Mouse (Mus musculus) embryonic facial prominence, embryonic 12.5 days (tissue): ENCODE data around the gene Lss. TPM values are rescaled to one million over a fixed set of nuclear protein-coding genes. Genes with fewer than 3 reads are reported as not detected.

Source experiments
- ATAC-seq: fragments of 200-750 bp; cut with Nextera tagmentation; 2 replicates; pipeline ENCODE4 v1.8.0; 2017; ENCODE audit not compliant: insufficient number of reproducible peaks, insufficient read depth, low FRiP score, low TSS enrichment
- H3K27ac ChIP-seq: fragments of 300-500 bp; sonication (generic); 2 replicates; pipeline ENCODE4 v1.5.1; 2016; ENCODE audit warnings: mild to moderate bottlenecking
- H3K27me3 ChIP-seq: fragments of 300-500 bp; sonication (generic); 2 replicates; pipeline ENCODE4 v1.6.1; 2016; ENCODE audit warnings: mild to moderate bottlenecking, moderate library complexity
- H3K36me3 ChIP-seq: fragments of 300-500 bp; sonication (generic); 2 replicates; pipeline ENCODE4 v1.6.1; 2016; ENCODE audit warnings: mild to moderate bottlenecking
- H3K4me1 ChIP-seq: fragments of 300-500 bp; sonication (generic); 2 replicates; pipeline ENCODE4 v1.6.1; 2016
- H3K4me2 ChIP-seq: fragments of 300-500 bp; sonication (generic); replicated peaks from 2 replicates; pipeline ENCODE4 v1.6.1; 2016; ENCODE audit warnings: mild to moderate bottlenecking, moderate library complexity
- H3K4me3 ChIP-seq: fragments of 300-500 bp; sonication (generic); 2 replicates; pipeline ENCODE4 v1.5.1; 2016; ENCODE audit warnings: mild to moderate bottlenecking
- H3K9ac ChIP-seq: fragments of 300-500 bp; sonication (generic); 2 replicates; pipeline ENCODE4 v1.6.1; 2016; ENCODE audit warnings: mild to moderate bottlenecking, moderate library complexity
- H3K9me3 ChIP-seq: fragments of 300-500 bp; sonication (generic); 2 replicates; pipeline ENCODE4 v1.6.1; 2016; ENCODE audit warnings: mild to moderate bottlenecking, moderate library complexity
- WGBS: fragments of 180-500 bp; shearing (Covaris S2); methylation state at CpG from one replicate; pipeline ENCODE4 v1.1.7; 2016; 5-methylcytosine and 5-hydroxymethylcytosine counted together
- polyA plus RNA-seq: library from polyadenylated mRNA; unstranded; fragments of >200 nt; fragmentation: Nextera tagmentation; extraction: Ambion mirVana; gene quantifications from 2 replicates; pipeline ENCODE4 v1.2.1, GENCODE M21; 2016

The Lss gene
- 38.6 and 38.8 TPM in 2 replicates for polyA plus RNA-seq

DNA sequence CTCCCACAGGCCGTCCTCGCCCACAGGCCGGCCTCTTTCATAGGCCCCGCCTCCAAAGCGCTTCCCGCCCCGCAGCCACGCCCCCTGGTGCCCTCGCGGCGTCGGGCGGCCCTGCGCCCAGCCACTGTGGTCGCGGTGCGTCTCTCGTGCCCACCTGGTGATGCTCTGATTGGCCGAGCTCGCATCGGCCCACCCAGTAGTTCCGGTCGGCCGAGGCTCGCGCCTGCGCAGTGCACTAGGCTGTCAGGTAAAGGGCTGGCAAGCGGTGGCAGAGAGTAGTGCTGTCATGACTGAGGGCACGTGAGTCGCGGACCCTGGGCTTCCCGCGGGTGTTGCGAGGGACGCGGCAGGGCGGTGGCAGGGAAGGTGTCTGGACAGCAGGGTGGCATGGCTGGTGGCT is at the start of gene Lss:
Gene Lss, plus strand, starts transcription at position 214 of the 400 bp plus-strand sequence.
- Histone ChIP-seq H3K36me3 (peaks cover 28% of the 10 kb centered on the region), H3K27me3 (no peaks in the 10 kb centered on the region), H3K4me1 (peaks cover 10% of the 10 kb centered on the region; the same call in 1 of the 2 replicates), H3K9me3 (no peaks in the 10 kb centered on the region), H3K4me3 (peak within 1 kb of the TSS; percentile 71), H3K27ac (peak within 1 kb of the TSS; percentile 83), H3K4me2 (peak within 1 kb of the TSS; percentile 84), H3K9ac (peak within 1 kb of the TSS; percentile 68)
- under 1% methylated on average over 37 of the region's 37 CpGs for WGBS
- peak; percentile 99 for ATAC-seq

DNA sequence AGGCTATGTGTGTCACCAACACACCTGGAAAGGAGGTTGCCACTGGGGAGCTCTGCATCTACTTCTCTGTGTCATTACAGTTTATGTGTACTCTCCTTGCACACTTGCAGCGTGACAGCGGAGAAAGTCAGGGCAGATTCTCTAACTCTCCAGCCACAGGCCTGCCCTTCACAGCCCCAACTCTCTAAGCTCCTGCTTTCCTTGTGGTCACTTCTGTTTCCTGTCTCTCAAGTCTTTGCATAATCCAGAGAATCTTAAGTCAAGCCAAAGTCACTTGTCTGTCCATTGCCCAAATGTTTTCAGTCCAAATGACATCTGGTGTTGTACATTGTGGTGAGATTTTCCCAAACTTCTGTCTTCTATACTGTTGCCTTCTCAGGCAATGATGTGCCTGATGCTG is 45.1 kb upstream of the Lss start:
- Histone ChIP-seq H3K27ac (no peak overlapping the region), H3K4me2 (no peak overlapping the region), H3K4me1 (no peaks in the 10 kb centered on the region), H3K4me3 (no peak overlapping the region), H3K9ac (no peak overlapping the region), H3K36me3 (peaks cover 94% of the 10 kb centered on the region), H3K27me3 (no peaks in the 10 kb centered on the region), H3K9me3 (no peaks in the 10 kb centered on the region)
- no peak for ATAC-seq
- 95% methylated on average over 2 of the region's 2 CpGs for WGBS

DNA sequence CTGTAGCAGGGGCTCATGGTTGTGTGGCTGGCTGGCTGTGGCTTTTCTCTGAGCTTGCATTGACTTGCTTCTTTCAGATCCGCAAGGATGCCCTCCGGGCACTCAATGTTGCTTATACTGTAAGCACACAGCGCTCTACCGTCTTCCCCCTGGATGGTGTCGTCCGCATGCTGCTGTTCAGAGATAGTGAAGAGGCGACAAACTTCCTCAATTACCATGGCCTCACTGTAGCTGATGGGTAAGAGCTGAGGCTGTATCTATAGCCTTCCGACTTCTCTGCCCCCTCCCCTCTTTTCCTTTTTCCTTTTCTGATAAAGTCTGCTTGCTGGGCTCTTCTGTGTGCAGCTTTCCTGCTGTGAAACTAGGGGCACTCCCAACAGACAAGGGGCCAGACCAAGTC is 43.1 kb upstream of the Lss start:
- Histone ChIP-seq H3K27ac (no peak overlapping the region), H3K9ac (no peak overlapping the region), H3K4me1 (no peaks in the 10 kb centered on the region), H3K27me3 (no peaks in the 10 kb centered on the region), H3K4me3 (no peak overlapping the region), H3K36me3 (peaks cover 91% of the 10 kb centered on the region), H3K9me3 (no peaks in the 10 kb centered on the region), H3K4me2 (no peak overlapping the region)
- ATAC-seq: no peak
- WGBS: 90% methylated on average over 8 of the region's 8 CpGs

DNA sequence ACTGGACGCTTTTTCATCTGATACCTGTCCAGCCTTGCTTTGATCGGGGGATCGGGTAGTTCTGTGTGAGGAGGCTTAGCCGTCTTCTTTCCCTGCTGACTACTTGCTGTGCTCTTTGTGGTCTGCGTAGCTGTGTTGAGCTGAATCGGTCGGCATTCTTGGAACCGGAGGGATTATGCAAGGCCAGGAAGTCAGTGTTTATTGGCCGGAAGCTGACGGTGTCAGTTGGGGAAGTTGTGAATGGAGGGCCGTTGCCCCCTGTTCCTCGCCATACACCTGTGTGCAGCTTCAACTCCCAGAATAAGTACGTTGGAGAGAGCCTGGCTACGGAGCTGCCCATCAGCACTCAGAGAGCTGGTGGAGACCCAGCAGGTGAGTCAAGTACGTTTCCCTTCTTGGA is 42.2 kb upstream of the Lss start:
- no peaks in the 10 kb centered on the region for H3K4me1 ChIP-seq
- no peak for ATAC-seq
- WGBS: 94% methylated on average over 15 of the region's 15 CpGs
- H3K9ac ChIP-seq: no peak overlapping the region
- H3K4me3 ChIP-seq: no peak overlapping the region
- H3K4me2 ChIP-seq: no peak overlapping the region
- no peaks in the 10 kb centered on the region for H3K27me3 ChIP-seq
- H3K36me3 ChIP-seq: peaks cover 91% of the 10 kb centered on the region
- H3K9me3 ChIP-seq: no peaks in the 10 kb centered on the region
- no peak overlapping the region for H3K27ac ChIP-seq

DNA sequence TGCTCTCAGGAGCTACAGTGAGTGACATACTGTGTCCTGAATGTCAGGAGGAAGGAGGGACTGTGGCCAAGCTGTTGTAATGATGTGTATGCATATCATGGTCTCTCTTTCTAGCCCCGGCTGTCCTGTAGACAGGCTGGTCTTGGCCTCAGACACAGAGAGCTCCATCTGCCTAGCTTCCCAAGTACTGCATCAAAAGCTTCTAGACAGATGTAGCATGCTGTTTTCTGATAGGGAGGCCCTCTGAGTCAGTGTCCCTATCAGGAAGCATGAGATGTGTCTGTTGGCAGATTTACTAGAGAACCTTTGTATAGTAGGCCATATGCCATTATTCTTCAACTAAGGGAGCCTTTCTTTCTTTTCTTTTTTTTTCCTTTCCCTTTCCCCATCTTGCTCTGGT is 37.9 kb upstream of the Lss start:
- Histone ChIP-seq H3K9me3 (no peaks in the 10 kb centered on the region), H3K27me3 (no peaks in the 10 kb centered on the region), H3K27ac (no peak overlapping the region), H3K4me3 (no peak overlapping the region), H3K36me3 (peaks cover 84% of the 10 kb centered on the region), H3K4me2 (no peak overlapping the region), H3K9ac (no peak overlapping the region), H3K4me1 (no peaks in the 10 kb centered on the region)
- ATAC-seq: no peak
- WGBS: 69% methylated on average over 1 of the region's 1 CpGs

DNA sequence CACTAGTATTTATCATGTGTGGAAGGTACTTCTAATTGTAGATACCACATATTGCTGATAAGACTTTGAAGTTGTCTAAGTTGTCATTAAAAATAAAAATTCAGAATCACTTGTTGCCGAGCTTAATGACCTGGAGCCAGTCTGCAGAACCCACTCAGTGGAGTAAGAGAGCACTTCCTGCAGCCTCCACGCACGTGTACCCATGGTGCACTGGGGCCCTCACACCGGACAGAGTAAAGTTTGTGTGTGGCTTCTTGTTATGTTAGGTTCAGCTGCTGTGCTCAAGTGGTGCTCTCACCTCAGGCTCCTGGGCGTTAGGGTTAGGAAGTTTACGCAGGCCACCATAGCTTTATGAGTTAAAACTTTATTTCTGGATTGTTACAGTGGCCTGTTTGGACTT is 35.9 kb upstream of the Lss start:
- no peak overlapping the region for H3K9ac ChIP-seq
- H3K4me1 ChIP-seq: no peaks in the 10 kb centered on the region
- no peaks in the 10 kb centered on the region for H3K9me3 ChIP-seq
- H3K4me3 ChIP-seq: no peak overlapping the region
- no peak overlapping the region for H3K27ac ChIP-seq
- H3K27me3 ChIP-seq: no peaks in the 10 kb centered on the region
- H3K4me2 ChIP-seq: no peak overlapping the region
- ATAC-seq: no peak
- H3K36me3 ChIP-seq: peaks cover 84% of the 10 kb centered on the region
- 87% methylated on average over 6 of the region's 6 CpGs for WGBS

DNA sequence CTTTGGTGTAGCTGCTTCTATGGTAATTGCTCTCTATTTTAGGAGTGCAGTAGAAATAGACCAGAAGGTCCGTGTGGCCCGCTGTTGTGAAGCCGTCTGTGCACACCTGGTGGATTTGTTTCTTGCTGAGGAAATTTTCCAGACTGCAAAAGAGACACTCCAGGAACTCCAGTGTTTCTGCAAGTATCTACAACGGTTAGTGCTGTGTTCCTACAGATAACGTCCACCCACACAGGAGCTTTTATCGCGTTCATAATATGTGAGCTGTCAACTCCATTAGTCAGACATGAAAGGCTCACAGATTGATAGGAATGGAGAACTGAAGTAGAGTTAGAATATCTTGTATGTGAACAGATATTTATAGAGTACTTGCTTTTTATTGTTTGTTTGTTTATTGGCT is 35.0 kb upstream of the Lss start:
- H3K9me3 ChIP-seq: no peaks in the 10 kb centered on the region
- H3K27me3 ChIP-seq: no peaks in the 10 kb centered on the region
- H3K4me2 ChIP-seq: no peak overlapping the region
- H3K27ac ChIP-seq: no peak overlapping the region
- 94% methylated on average over 7 of the region's 7 CpGs for WGBS
- no peak for ATAC-seq
- H3K4me1 ChIP-seq: no peaks in the 10 kb centered on the region
- H3K36me3 ChIP-seq: peaks cover 83% of the 10 kb centered on the region
- H3K4me3 ChIP-seq: no peak overlapping the region
- H3K9ac ChIP-seq: no peak overlapping the region

DNA sequence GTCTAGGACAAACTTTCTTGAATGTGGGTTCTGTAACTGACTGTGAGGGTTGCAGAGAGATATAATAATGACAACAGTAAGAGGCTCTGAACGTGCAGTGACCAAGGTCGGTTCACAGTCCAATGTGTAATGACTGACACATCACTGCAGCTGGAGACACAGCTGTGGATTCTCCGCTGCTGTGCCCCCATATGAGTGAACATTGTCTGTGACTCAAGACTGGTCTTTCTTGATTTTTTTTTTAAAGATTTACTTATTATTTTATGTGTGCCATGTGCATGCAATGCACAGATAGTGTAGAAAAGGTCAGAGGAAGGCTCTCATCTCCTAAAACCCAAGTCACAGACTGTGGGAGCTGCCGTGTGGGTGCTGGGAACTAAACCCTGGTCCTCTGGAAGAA is 33.9 kb upstream of the Lss start:
- Histone ChIP-seq H3K4me1 (no peaks in the 10 kb centered on the region), H3K27me3 (no peaks in the 10 kb centered on the region), H3K4me2 (no peak overlapping the region), H3K27ac (no peak overlapping the region), H3K4me3 (no peak overlapping the region), H3K9ac (no peak overlapping the region), H3K36me3 (peaks cover 87% of the 10 kb centered on the region), H3K9me3 (no peaks in the 10 kb centered on the region)
- no peak for ATAC-seq
- WGBS: 96% methylated on average over 4 of the region's 4 CpGs

DNA sequence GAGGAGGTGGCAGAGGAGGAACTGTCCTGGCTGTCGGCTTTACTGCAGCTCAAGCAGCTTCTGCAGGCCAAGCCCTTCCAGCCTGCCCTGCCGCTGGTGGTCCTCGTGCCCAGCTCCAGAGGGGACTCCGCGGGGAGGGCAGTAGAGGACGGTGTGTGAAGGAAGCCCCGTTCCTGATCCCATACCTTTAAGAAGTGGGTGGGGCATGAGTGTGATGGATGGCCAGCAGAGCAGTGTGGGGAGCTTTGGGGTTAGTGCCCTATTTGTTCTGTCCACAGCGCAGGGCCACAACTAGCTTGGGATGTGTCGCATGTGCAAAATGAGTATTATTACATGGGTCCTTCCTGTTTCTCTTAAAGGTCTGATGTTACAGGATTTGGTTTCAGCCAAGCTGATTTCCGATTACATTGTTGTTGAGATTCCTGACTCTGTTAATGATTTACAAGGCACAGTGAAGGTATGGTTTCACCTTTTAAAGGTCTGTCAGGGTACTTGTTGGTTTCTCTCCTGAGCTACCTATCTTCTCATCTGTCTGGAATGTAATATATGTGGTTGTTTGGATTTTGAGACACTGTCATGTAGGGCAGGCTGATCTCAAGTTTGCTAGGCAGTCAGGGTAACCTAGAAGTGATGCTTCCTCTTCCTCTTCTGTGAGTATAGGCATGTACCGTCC is 27.0 kb upstream of the Lss start:
- no peaks in the 10 kb centered on the region for H3K27me3 ChIP-seq

DNA sequence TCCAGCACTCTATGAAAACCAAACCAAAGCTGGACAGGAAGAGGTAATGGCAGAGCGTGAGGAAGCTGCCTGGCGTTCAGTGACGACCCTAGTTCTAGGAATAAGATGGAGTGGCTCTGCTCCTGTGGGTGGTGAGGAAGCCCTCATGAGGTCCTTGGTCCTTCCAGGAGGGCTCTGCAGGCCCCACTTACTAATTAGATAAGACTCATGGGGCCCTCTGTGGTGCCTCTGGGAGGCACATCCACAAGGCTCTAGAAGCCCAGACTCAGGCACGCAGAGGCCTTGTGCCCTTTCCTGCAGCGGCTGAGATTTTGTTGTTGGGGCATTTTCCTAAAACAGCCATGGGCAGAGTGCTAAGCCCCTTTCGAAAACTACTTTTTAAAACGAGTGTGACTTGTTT is 25.5 kb upstream of the Lss start:
- H3K4me3 ChIP-seq: no peak overlapping the region
- 89% methylated on average over 7 of the region's 7 CpGs for WGBS
- no peak overlapping the region for H3K4me2 ChIP-seq
- no peaks in the 10 kb centered on the region for H3K27me3 ChIP-seq
- H3K4me1 ChIP-seq: no peaks in the 10 kb centered on the region
- H3K36me3 ChIP-seq: peaks cover 87% of the 10 kb centered on the region
- ATAC-seq: no peak
- H3K27ac ChIP-seq: no peak overlapping the region
- no peaks in the 10 kb centered on the region for H3K9me3 ChIP-seq
- no peak overlapping the region for H3K9ac ChIP-seq

More for the DNA sequence above, 27.0 kb upstream of the Lss start:
- no peak for ATAC-seq
- Histone ChIP-seq H3K36me3 (peaks cover 88% of the 10 kb centered on the region), H3K4me1 (no peaks in the 10 kb centered on the region), H3K9me3 (no peaks in the 10 kb centered on the region), H3K27ac (no peak overlapping the region), H3K4me3 (no peak overlapping the region), H3K9ac (no peak overlapping the region), H3K4me2 (no peak overlapping the region)
- 88% methylated on average over 11 of the region's 11 CpGs for WGBS

DNA sequence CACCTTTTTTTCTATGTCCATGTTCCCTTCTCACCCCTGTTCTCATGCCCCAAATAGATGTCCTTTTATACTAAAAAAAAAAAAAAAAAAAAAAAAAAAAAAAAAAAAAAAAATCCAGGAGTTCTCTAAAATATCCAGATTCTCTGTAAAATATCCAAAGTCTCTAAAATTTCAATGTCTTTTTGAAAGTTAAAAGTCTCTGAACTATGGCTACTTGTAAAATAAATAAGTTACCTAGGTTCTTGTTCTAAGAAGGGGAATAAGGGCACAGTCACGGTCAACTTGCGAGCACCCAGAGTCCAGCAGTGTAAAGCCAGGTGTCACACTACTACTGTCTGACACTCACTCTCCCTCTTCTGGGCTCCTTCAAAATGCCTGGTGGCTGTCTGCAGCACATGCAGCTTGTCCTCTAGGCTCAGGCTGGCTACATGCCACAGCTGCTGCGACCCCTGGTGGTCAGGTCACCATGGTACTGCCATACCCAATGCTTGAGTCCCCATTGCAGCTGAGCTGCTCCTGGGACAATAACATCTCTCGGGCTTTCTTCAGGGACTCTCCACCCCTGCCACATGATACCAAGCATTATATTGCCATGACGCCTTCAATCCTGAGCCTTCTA is 18.3 kb upstream of the Lss start:
- Histone ChIP-seq H3K27me3 (no peaks in the 10 kb centered on the region), H3K4me3 (no peak overlapping the region), H3K36me3 (peaks cover 76% of the 10 kb centered on the region), H3K9ac (no peak overlapping the region), H3K4me2 (no peak overlapping the region), H3K4me1 (no peaks in the 10 kb centered on the region), H3K27ac (no peak overlapping the region), H3K9me3 (no peaks in the 10 kb centered on the region)
- WGBS: 43% methylated on average over 5 of the region's 5 CpGs
- 0 out of 2 replicates have a peak, but pooled peaks have one; percentile 41 for ATAC-seq

DNA sequence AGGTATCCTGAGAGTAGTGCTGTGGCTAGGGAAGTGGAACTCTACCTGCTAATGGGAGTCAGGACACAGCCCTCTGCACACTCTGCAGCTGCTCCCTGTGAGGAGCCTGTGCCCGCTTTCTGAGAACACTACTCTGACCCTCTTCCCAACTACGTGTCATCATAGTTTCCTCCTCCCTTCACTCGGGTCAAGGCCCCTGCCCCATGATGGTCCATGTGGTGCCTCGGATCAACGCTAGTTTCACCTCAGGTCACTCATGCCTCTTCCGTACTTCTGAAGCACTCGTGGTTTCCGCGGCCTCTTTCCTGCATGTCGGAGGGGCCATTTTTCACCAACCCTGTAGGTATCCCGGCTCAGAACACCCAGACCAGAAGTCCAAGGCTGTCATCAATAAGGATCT is 466 bp upstream of the Lss start:
- peaks cover 10% of the 10 kb centered on the region; the same call in 1 of the 2 replicates for H3K4me1 ChIP-seq
- peak overlapping the region; percentile 71 for H3K4me3 ChIP-seq
- no peaks in the 10 kb centered on the region for H3K9me3 ChIP-seq
- H3K27me3 ChIP-seq: no peaks in the 10 kb centered on the region
- peaks cover 24% of the 10 kb centered on the region for H3K36me3 ChIP-seq
- H3K4me2 ChIP-seq: peak overlapping the region; percentile 84
- H3K9ac ChIP-seq: peak overlapping the region; percentile 28; the same call in 1 of the 2 replicates
- ATAC-seq: peak; percentile 60
- H3K27ac ChIP-seq: 0 out of 2 replicates have a peak overlapping the region, but pooled peaks have one; percentile 83
- 1% methylated on average over 11 of the region's 11 CpGs for WGBS
